Mouse (Mus musculus) common myeloid progenitor, adult 5-6 weeks (primary cell): ENCODE data around the gene Crygf. TPM values are rescaled to one million over a fixed set of nuclear protein-coding genes. Genes with fewer than 3 reads are reported as not detected.
"Not testable (repeated sequence)": the region's sequence is repeated elsewhere in the genome, so short reads cannot be mapped to it uniquely, and the experiment has no call there.

Experiments
- ATAC-seq: replicated peaks from 2 replicates; pipeline ENCODE4 v1.8.0; 2016; ENCODE audit warnings: low read depth, mild to moderate bottlenecking, moderate TSS enrichment, inconsistent platforms; ENCODE audit not compliant: poor library complexity, severe bottlenecking
- total RNA-seq: library from RNA; stranded (forward); fragments of 200-1000, 187-1606 nt; gene quantifications from 2 replicates; pipeline ENCODE4 v1.2.3, GENCODE M21; 2017

Crygf gene
- total RNA-seq: not detected in 2 replicates

- ATAC-seq: no peak
Observed at GRCm38 (mm10) chr1:65926294-65926693, at the start of gene Crygf. Crygf (plus strand) TSS chr1:65926520.

GRCm38 (mm10) chr1:65925361-65926210 lies 734 bp upstream of the Crygf start:
- no peak for ATAC-seq

GRCm38 (mm10) chr1:65926696-65927095 lies 376 bp downstream of the Crygf start:
- not testable (repeated sequence) for ATAC-seq

GRCm38 (mm10) chr1:65930055-65930454 lies 3.7 kb downstream of the Crygf start:
- no peak for ATAC-seq

GRCm38 (mm10) chr1:65932091-65932812 lies 5.9 kb downstream of the Crygf start:
- ATAC-seq: no peak

Other genes starting within 250 kb of the Crygf start
- gene Map2, start 248.8 kb downstream of the Crygf start, total RNA-seq: 0.73 TPM in 1 of 2 replicates, not detected in the other